8 mouse cellular contexts compared by ENCODE assay signal in genomic region chr13:117220501-117221321, GRCm38 (mm10). TPM values are rescaled to one million over a fixed set of nuclear protein-coding genes. Genes with fewer than 3 reads are reported as not detected.
DNase-seq lines count a peak whose midpoint lies in the region; ATAC-seq and TF ChIP-seq lines count a peak whose summit lies in the region.

TSS of gene Gm17509 (minus strand) at chr13:117221075.

- under 1% methylated on average over 64 of the region's 67 CpGs for WGBS in heart, embryonic 11.5 days (ENCODE audit: insufficient replicate concordance)
- under 1% methylated on average over 66 of the region's 67 CpGs for WGBS in kidney, embryonic 16.5 days
- WGBS in liver, adult 2 months: 2% methylated on average over 65 of the region's 67 CpGs
- 0% methylated on average over 55 of the region's 67 CpGs for WGBS in midbrain, embryonic 16.5 days

- H3K4me1 ChIP-seq in heart, embryonic 11.5 days (ENCODE audit: control insufficient read depth, insufficient read depth, low read length): peaks cover 2% of the 10 kb centered on the region; the same call in 1 of the 2 replicates
- peaks cover 13% of the 10 kb centered on the region for H3K4me1 ChIP-seq in kidney, embryonic 16.5 days (ENCODE audit: insufficient read depth, low read length)
- peaks cover 2% of the 10 kb centered on the region; the same call in 1 of the 2 replicates for H3K4me1 ChIP-seq in liver, adult 2 months (ENCODE audit: control insufficient read depth, insufficient read depth, low read length)
- H3K4me1 ChIP-seq in midbrain, embryonic 16.5 days (ENCODE audit: control insufficient read depth, insufficient read depth, low read length): peaks cover 16% of the 10 kb centered on the region

- peak within 1 kb of the TSS; percentile 77 for H3K9ac ChIP-seq in heart, embryonic 11.5 days (ENCODE audit: low read depth, low read length)
- peak within 1 kb of the TSS; percentile 78 for H3K9ac ChIP-seq in kidney, embryonic 16.5 days (replicated peaks; ENCODE audit: low read length)
- H3K9ac ChIP-seq in liver, adult 2 months (ENCODE audit: low read depth, low read length): no peak within 1 kb of the TSS
- peak within 1 kb of the TSS; percentile 90 for H3K9ac ChIP-seq in midbrain, embryonic 16.5 days (ENCODE audit: low read depth, low read length)

- no peak within 1 kb of the TSS for H3K27ac ChIP-seq in heart, embryonic 11.5 days (ENCODE audit: low read depth, low read length)
- peak within 1 kb of the TSS; percentile 80 for H3K27ac ChIP-seq in kidney, embryonic 16.5 days (ENCODE audit: low read length)
- no peak within 1 kb of the TSS for H3K27ac ChIP-seq in liver, adult 2 months (replicated peaks; ENCODE audit: insufficient read depth, low read depth, low read length)
- H3K27ac ChIP-seq in midbrain, embryonic 16.5 days (ENCODE audit: low read length): peak within 1 kb of the TSS; percentile 78

- peak within 1 kb of the TSS; percentile 88 for H3K4me2 ChIP-seq in heart, embryonic 11.5 days
- peak within 1 kb of the TSS; percentile 93 for H3K4me2 ChIP-seq in kidney, embryonic 16.5 days (replicated peaks; ENCODE audit: low read depth, low read length)
- H3K4me2 ChIP-seq in midbrain, embryonic 16.5 days (ENCODE audit: low read length): peak within 1 kb of the TSS; percentile 78

- TF ChIP-seq POLR2A in liver, adult 2 months (IDR thresholded peaks at IDR 0.05; ENCODE audit: extremely low read depth, insufficient read depth, low read length): no peak

- peak; percentile 57 for ATAC-seq in heart, embryonic 11.5 days (replicated peaks; ENCODE audit: insufficient number of reproducible peaks, low FRiP score, low TSS enrichment)
- peak; percentile 82 for ATAC-seq in kidney, embryonic 16.5 days (ENCODE audit: low FRiP score, low TSS enrichment)
- peak; percentile 92 for ATAC-seq in midbrain, embryonic 16.5 days

- H3K36me3 ChIP-seq in heart, embryonic 11.5 days (ENCODE audit: control insufficient read depth, insufficient read depth, low read length): no peaks in the 10 kb centered on the region
- no peaks in the 10 kb centered on the region for H3K36me3 ChIP-seq in kidney, embryonic 16.5 days (ENCODE audit: insufficient read depth, low read length)
- no peaks in the 10 kb centered on the region for H3K36me3 ChIP-seq in liver, adult 2 months (ENCODE audit: control insufficient read depth, insufficient read depth, low read length)
- H3K36me3 ChIP-seq in midbrain, embryonic 16.5 days (ENCODE audit: control insufficient read depth, insufficient read depth, low read length): no peaks in the 10 kb centered on the region

- TF ChIP-seq CTCF in liver, adult 2 months (IDR thresholded peaks at IDR 0.05; ENCODE audit: low read depth, low read length): no peak

- no peaks in the 10 kb centered on the region for H3K79me2 ChIP-seq in liver, adult 2 months (ENCODE audit: control insufficient read depth, insufficient read depth, low read length)

- H3K9me3 ChIP-seq in heart, embryonic 11.5 days (replicated peaks; ENCODE audit: control insufficient read depth, low read length): no peaks in the 10 kb centered on the region
- H3K9me3 ChIP-seq in kidney, embryonic 16.5 days (ENCODE audit: low read length): no peaks in the 10 kb centered on the region
- H3K9me3 ChIP-seq in midbrain, embryonic 16.5 days (replicated peaks; ENCODE audit: control insufficient read depth, low read length, poor library complexity, severe bottlenecking): no peaks in the 10 kb centered on the region

- peak; percentile 49 for DNase-seq in urinary bladder, postnatal 14 days (ENCODE audit: low spot score)
- DNase-seq in urinary bladder, postnatal 36 days (ENCODE audit: low spot score in 2 of 2): no peak
- peak; percentile 86 for DNase-seq in embryo, embryonic 11 days
- DNase-seq in liver, adult 2 months (ENCODE audit: extremely low read depth, low read depth, low spot score): no peak
- DNase-seq in spleen, postnatal 4 days (ENCODE audit: low spot score in 2 of 2): peak; percentile 55 to 78

- peak within 1 kb of the TSS; percentile 81 for H3K4me3 ChIP-seq in heart, embryonic 11.5 days (ENCODE audit: low read depth, low read length)
- H3K4me3 ChIP-seq in kidney, embryonic 16.5 days (ENCODE audit: low read length): peak within 1 kb of the TSS; percentile 81
- peak within 1 kb of the TSS; percentile 63 for H3K4me3 ChIP-seq in liver, adult 2 months (ENCODE audit: insufficient read depth, low read depth, low read length)
- peak within 1 kb of the TSS; percentile 83 for H3K4me3 ChIP-seq in midbrain, embryonic 16.5 days (ENCODE audit: low read depth, low read length)

- no peaks in the 10 kb centered on the region for H3K27me3 ChIP-seq in heart, embryonic 11.5 days (ENCODE audit: control insufficient read depth, insufficient read depth, low read length)
- peaks cover 20% of the 10 kb centered on the region; the same call in 1 of the 2 replicates for H3K27me3 ChIP-seq in kidney, embryonic 16.5 days (ENCODE audit: insufficient read depth, low read length)
- peaks cover 18% of the 10 kb centered on the region for H3K27me3 ChIP-seq in liver, adult 2 months (ENCODE audit: control insufficient read depth, insufficient read depth, low read length)
- no peaks in the 10 kb centered on the region; the same call in 1 of the 2 replicates for H3K27me3 ChIP-seq in midbrain, embryonic 16.5 days (ENCODE audit: control insufficient read depth, insufficient read depth, low read depth, low read length)

RNA-seq across cellular contexts. Expression of gene Gm17509, which starts in this region (rescaled TPM):
- polyA plus RNA-seq in heart, embryonic 11.5 days (2014; fragmentation: Nextera tagmentation; extraction: Ambion mirVana): 0.19 and 0.23 TPM in 2 replicates
- polyA plus RNA-seq in kidney, embryonic 16.5 days (2015; fragmentation: Nextera tagmentation; extraction: Ambion mirVana): 0.19 and 0.21 TPM in 2 replicates
- 0.09 TPM in 1 of 2 replicates, not detected in the other for total RNA-seq in liver, adult 2 months (2014; rRNA removed)
- not detected in 2 replicates for polyA plus RNA-seq in liver, adult 2 months (2012; rRNA removed)
- 0.57 and 0.68 TPM in 2 replicates for polyA plus RNA-seq in midbrain, embryonic 16.5 days (2015; fragmentation: Nextera tagmentation; extraction: Ambion mirVana)

Comparison
In these comparisons a context has a peak if more than half of its experiments do, and no peak if none do; other contexts are left out.
1. DNase-seq: peak in urinary bladder, postnatal 14 days (single experiment), embryo, embryonic 11 days (single experiment) and spleen, postnatal 4 days (2 of 2); none in urinary bladder, postnatal 36 days (0 of 2) and liver, adult 2 months (single experiment).
2. Peak in ATAC-seq, H3K4me3 ChIP-seq, H3K9ac ChIP-seq and H3K4me2 ChIP-seq in heart, embryonic 11.5 days; RNA of the gene not detected or under 1 TPM.
3. Peak in ATAC-seq, H3K4me3 ChIP-seq, H3K27ac ChIP-seq, H3K9ac ChIP-seq and H3K4me2 ChIP-seq in kidney, embryonic 16.5 days; RNA of the gene not detected or under 1 TPM.
4. Peak in ATAC-seq, H3K4me3 ChIP-seq, H3K27ac ChIP-seq, H3K9ac ChIP-seq and H3K4me2 ChIP-seq in midbrain, embryonic 16.5 days; RNA of the gene not detected or under 1 TPM.
5. Peak in every context shown above with its lines, with median percentiles within 50 percentile points of each other: ATAC-seq, H3K4me2 ChIP-seq and H3K4me3 ChIP-seq.